Mouse (Mus musculus): ENCODE results near the gene Terf2ip. TPM values are rescaled to one million over a fixed set of nuclear protein-coding genes. Genes with fewer than 3 reads are reported as not detected.

The Terf2ip gene
- 10 to 100 TPM; 36.7 to 43.2 (median 39.2) TPM for total RNA-seq (2022)

DNA sequence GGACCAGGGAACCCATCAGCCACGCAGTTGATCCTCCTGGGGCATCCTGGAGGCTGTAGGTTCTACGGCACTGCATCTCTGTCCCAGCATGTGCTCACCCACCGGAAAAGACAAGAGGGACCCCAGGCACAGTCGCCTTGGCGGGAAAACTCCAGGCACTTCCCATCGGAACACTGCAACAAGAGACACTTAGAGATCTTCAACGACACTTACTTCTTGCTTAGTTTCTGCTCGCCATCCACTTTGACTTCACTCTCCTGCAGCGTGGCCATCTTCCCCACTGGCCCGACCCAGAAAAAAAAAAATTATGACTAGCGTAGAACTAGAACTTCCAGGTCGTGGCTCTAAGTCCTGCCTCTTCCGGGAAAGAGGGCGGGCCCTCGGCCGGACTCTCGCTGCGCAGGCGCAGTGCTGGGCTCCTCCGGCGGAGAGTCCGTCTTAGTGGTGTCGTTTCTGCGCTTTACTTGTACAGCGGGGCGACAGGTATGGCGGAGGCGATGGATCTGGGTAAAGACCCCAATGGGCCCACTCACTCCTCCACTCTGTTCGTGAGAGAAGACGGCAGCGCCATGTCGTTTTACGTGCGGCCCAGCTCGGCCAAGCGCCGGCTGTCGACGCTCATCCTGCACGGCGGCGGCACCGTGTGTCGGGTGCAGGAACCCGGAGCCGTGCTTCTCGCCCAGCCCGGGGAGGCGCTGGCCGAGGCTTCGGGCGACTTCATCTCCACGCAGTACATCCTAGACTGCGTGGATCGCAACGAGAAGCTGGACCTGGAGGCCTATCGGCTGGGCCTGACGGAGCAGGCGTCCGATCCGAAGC is at the start of gene Terf2ip, which contains the start of gene Kars:
Gene Terf2ip (plus strand): TSS at position 402 of the 819 bp plus-strand sequence.
Gene Kars (minus strand): TSS at position 327 of the 819 bp plus-strand sequence.
- peak; percentile 87 for DNase-seq (ENCODE audit: low spot score in 2 of 2)

DNA sequence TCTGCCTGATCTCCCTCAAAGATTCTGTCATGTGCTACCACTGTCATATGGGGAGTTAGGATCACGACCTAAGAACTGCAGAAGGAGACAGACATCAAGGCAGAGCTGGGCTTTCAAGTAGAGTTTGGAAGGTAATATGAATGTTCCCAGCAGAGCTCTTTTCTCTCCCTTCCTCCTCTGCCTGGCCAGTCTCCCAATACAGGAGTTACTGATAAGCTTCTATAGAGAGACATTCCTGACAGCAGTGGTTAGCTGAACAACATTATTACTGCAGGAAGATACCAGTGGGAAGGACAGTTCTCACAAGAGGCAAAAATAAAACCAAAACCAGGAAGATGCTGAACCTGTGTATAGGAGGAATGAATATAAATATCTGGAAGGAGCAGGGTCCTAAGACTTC is 48.6 kb upstream of the Terf2ip start:
- DNase-seq (ENCODE audit: low spot score in 2 of 2): no peak

DNA sequence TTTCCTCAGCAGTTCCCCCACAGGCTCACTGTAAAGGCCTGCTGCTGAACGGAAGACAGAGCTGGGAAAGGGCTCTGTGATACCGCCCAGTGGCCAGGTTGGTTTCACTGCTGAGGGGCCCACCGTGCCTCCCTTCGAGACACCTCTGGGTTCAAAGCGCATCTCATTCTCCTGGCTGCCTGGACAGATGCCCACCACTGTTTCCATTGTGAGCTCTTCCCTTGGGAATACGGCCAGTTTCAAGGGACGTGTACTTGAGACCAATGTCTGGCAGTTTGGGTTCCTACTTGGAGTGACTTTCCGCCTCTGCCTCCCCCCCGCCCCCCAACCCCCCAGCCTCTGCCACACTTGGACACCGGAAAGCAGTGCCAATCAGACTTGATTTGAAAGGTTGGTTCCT is 48.1 kb upstream of the Terf2ip start:
- DNase-seq (ENCODE audit: low spot score in 2 of 2): no peak

DNA sequence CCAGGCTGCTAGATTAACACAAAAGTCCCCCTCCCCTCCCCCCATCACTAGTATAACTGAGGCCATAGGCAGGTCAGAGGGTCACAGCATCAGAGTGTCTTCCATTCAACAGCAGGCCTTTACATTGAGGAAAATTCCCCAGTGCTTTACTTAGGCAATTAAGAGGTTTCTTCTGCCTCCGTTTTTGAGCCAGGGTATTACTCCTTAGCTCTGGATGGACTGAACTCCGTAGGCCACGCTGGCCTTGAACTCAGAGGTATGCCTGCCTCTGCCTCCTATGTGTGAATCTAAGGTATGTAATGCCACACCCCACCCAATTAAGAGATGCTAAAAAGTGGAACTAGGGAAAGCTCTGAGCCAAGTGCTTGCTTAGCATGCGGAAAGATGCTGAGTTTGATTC is 47.7 kb upstream of the Terf2ip start:
- DNase-seq (ENCODE audit: low spot score in 2 of 2): no peak

DNA sequence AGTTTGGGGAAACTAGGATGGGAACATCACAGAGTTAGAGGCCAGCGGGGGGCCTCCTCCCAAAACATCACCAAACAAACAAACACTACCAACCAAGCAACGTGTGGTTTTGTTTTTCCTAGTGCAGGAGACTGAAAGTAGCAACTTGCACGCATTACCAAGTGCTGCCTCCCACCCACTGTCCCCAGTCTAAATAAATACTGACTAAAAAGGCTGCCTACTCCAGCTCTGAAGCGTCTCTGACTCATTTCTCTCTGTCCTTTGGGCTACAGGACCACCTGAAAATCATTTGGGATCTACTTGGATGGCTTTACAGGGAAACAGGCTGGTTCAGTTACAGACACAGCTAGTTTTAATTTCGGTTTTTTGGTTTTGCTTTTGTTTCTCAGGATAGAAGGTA is 46.8 kb upstream of the Terf2ip start:
- no peak for DNase-seq (ENCODE audit: low spot score in 2 of 2)

DNA sequence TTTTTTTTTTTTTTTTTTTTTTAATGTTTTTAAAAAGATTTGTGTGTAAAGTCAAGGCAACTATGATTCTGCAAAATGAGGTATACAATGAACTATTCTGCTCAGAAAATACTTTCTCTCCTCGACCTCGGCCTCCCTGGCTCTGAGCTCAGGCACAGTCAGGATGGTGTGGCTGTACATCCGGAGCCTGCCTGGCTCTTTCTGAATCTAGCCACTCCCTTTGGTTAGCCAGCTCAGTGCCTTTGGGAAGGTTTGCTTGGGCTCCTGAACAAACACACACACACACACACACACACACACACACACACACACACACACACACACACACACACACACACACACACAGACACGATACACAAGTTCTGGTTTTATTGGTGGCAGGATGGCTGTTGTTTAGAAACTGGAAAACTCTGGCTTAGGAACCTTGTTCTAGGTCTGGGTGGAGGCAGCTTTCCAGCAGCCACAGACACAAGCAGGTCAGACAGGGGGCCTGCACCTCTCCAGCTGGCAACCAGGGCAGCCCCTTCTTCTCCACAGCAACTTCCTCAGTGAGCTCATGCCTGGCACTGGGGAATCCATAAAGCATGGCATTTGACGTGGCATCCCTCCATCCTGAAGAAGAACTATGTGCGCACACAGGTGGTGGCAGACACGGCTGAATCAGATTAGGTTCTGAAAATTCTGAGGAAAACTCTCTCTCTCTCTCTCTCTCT is 46.2 kb upstream of the Terf2ip start:
- DNase-seq (ENCODE audit: low spot score in 2 of 2): no peak

DNA sequence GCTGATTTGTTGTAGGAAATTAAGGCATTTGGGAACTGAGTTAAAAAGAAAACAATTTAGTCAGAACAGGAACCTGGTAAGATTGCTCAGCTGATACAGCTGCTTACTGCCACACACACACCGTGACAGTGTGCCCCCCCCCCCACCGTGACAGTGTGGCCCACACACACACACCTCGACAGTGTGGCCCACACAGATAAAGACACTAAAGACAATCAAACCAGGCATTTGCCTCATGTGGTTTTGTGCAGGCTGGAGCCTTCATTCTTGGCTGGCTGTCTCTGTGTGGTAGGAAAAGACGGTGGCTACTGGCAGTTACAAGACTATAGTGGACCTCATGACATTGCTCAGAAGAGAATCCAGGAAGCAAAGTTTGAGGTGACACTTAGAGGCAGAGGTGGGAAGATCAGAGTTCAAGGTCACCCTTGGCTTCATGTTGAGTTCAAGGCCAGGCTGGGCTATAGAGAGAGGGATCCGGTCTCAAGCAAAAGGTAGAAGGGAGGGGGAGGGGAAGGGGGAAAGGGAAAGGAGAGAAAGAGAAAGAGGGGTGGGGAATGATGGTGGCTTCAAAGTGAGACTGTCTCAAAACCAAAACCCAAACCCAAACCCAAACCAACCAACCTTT is 43.8 kb upstream of the Terf2ip start:
- DNase-seq (ENCODE audit: low spot score in 2 of 2): no peak

DNA sequence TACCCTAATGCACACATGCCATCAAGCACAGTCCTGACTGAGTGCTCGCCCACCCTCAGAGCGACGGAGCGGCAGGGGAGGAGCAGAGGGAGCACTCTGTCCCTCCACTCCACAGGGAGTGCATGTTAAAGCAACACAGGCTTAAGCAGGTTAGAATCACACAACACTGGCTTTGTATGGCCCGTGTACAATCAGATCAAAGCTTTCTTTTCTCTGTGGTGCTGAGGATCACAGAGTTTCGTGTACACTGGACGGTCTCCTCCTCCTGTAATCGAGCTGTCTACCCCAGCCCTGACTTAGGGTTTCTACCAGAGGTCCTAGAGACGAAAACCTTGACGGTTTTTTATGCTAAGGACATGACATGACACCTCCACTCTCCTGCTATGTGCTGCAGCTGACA is 42.7 kb upstream of the Terf2ip start:
- no peak for DNase-seq (ENCODE audit: low spot score in 2 of 2)

DNA sequence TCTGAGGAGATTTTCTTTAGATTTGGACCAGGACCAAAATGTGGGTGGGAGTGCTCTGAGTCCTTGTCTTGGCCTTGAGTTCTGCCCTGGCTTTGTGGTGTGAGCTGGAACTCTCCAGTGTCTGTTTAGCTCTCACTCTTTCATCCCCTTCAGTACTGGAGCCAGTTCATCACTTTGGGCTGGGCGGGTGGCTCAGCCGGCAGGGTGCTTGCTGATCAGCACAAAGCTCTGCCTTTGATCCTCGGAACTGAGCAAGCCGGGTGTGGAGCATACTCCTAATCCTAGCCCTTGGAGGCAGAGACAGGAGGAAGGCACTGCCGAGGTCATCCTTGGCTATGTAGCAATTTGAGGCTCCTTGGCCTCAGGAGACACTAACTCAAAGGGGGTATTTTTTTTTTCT is 42.2 kb upstream of the Terf2ip start:
- no peak for DNase-seq (ENCODE audit: low spot score in 2 of 2)

DNA sequence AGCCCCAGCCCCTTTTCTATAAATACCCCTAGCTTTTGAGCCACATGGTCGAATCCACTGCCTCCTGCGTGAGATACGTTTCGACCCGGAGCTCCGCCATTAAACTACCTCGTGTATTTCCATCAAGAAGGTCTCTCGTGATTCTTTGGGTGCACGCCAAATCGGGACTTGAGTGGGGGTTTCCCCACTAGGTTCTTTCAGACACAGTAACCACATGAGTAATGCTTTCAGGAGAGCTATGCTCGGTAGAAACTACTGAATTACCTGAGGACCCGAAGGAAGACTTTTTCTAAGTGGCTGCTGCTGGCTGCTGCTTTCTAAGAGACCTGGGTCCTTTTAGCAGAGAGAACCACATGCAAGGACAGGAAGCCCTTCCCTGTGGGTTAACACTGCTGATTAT is 37.1 kb upstream of the Terf2ip start:
- no peak for DNase-seq (ENCODE audit: low spot score in 2 of 2)

DNA sequence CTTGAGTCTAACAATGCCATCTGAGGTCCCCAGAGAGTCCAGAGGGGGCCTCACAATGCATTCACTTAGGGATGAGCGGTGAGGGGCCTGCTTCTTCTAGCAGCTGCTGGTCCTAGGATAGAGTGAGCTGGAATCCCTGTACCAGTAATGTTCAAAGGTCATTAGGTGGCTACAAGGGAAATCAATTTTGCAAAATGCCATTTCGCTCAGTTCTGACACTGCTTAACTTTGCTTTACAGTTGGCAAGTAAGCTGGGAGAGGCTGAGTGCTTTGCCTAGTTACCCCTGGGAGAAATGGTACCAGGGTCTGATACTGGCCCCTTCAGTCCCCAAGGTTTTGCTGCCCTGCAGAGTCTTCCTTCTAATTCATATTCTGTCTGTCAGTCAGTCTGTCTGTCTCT is 35.5 kb upstream of the Terf2ip start:
- DNase-seq (ENCODE audit: low spot score in 2 of 2): no peak

DNA sequence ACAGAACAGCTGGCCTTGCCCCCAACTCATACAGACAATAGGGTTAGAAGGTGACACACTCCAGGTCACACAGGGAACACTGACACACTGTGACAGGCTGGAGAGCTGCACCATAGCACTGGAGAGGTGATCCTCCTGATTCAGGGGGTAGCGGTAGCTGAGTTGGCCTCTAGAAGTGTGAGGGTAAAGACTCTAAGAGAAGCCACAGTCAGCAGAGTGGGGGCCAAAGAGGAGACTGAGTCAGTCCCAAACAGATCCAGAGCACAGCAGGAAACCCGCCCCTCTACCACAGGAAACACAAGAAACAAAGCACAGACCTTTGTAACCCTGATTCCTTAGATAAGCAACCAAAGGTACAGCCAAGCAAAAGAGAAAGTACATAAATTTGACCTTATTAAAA is 34.9 kb upstream of the Terf2ip start:
- no peak for DNase-seq (ENCODE audit: low spot score in 2 of 2)

DNA sequence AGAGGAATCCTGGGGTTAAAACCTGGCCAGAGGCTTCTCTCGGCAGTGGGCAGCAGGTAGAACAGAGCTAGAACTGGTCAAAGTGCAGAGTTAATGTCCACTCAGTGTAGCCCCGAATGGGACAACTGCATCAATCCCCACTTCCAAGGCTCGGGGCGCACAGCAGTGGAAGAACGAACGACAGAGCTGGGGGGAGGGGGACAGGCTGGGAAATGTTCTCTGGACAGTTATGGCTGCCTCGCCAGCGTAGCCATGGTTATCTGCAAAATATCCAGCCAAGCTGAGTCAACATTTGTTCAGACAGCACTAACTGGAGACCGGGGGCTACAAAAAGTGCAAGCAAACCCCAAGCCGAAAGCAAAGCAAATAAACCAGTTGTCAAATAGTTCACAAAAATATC is 33.1 kb upstream of the Terf2ip start:
- DNase-seq (ENCODE audit: low spot score in 2 of 2): no peak

DNA sequence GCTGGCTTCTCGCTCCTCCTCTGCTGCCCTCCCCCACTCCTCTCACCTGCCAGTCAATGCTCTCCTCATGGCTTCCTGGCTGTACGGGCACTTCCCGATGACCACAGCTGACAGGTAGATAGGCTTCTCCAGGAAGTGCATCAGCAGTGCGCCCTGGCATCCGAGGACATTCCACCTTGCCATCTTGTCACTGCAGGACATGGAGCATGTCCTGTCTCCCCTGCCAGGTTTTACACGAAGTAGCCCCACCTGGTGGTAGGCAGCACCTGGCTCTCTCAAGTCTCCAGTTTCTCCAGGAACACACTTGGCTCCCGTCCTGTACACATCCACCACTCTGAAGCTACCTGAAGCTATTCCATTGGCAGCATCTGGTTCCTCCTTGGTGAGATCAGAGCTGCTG is 29.1 kb upstream of the Terf2ip start:
- no peak for DNase-seq (ENCODE audit: low spot score in 2 of 2)

DNA sequence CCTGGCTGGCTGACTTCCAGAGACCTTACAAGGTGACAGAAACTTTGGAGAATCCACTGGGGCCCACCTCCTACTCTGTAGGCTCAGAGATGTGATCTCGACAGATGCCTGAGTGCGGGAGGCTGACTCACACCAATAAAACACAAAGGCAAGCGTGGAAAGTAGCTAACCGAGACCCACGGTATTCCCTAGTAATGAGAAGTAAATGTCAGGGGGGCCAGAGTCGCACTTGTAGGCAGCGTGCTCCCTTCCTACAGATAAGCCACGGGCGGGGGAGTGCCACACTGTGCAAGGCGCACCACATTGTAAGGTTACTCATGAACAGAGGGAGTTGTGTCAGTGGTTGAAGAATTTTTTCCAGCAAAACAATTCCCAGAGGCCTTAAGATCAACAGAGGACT is 26.7 kb upstream of the Terf2ip start:
- DNase-seq (ENCODE audit: low spot score in 2 of 2): no peak

DNA sequence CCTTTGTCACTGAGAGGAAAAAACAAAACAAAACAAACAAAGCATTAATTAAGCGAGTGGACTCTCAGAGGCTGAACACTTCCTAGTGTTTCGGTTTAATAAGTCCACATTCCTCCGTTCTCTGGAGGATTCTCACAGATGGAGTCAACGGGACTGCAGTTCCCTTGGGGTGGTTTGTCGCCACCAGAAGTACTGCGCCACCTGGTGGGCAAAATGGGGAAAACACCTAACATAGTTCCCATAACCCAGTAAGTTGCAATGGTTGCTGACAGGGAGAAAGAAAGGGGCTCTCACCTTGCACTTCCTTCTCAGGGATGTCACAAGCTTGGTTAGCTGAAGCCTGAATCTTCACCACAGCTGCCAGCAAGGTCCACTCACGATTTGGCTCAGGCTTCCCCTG is 21.3 kb upstream of the Terf2ip start:
- peak in 1 of 2 experiments; percentile 77 for DNase-seq (ENCODE audit: low spot score in 2 of 2)

DNA sequence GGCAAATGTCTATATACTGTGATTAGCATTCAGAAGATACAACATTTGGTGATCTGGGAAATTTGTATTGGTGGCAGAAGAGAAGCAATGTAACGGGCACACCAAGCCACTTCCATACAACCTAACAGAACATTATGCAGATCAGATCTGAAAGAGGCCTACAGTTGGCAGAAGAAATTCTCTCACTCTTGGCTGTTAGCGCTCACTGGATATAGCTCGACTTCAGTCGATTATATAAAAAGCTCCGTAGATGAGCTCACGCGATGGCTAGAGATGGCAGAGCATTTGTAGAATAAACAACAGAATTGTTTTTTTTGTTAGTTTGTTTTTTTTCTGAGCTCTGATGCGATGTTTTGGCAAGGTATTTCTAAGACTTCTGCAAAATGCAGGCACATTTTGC is 19.9 kb upstream of the Terf2ip start:
- no peak for DNase-seq (ENCODE audit: low spot score in 2 of 2)

DNA sequence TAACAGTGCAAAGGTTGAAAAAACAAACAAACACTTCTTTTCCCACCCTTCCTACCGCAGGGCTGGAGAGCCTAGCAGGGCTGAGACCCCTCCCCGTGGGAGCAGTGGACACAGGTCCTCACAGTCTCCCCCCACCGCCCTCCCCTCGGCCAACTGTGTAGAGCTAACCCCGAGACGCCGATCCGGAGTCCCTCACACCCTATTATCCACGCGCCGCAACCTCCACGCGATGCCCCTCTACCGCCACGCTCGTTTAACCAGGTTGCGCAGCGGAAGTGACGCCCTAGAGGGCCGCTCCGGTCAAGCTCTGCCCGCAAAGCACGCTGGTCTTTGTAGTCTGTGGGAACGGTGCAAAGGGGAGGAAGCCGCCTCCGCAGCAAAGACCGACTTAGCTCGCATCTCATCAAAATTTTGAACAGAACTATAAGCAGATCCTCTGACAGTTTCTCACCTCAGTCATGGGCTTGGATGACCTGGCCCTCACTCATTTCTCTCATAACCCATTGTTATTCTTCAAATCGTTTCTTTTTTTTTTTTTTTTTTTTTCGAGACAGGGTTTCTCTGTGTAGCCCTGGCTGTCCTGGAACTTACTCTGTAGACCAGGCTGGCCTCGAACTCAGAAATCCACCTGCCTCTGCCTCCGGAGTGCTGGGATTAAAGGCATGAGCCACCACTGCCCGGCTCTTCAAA is 19.0 kb upstream of the Terf2ip start, which contains the start of gene Adat1:
Gene Adat1 (minus strand): TSS at position 290 of the 690 bp plus-strand sequence.
- DNase-seq (ENCODE audit: low spot score in 2 of 2): peak; percentile 83 to 84

DNA sequence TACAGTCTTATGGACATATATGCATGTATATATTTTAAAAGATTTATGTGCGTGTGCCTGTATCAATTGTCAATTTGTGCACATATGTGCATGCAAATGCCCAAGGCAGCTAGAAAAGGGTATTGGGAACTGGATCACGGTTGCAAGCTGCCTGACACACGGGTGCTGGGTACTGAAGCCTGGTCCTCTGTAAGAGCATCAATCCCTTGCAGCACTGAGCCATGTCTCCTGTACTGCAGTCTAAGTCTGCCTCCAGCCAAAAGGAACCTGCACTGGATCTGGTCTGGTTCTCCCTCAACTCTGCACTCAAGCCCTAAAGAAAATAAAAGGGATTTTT is 18.5 kb upstream of the Terf2ip start:
- DNase-seq (ENCODE audit: low spot score in 2 of 2): no peak

DNA sequence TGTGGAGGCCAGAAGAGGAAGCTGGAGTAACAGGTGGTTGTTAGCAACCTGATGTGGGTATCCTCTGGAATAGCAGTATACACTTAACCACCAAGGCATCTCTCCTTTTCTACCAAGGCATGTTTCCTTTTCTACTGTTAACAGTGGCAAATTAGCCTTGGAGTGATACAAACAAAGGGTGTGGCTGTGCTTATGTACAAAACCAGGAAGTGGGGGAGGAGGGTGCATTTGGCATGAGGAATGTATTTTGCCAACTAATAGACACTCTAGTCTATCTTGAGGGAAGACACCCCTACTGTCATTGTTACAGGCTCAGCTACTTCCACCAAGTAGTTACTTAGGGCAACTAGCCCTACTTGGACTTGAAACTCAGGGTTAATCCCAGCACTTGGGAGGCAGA is 6.4 kb upstream of the Terf2ip start:
- DNase-seq (ENCODE audit: low spot score in 2 of 2): no peak

DNA sequence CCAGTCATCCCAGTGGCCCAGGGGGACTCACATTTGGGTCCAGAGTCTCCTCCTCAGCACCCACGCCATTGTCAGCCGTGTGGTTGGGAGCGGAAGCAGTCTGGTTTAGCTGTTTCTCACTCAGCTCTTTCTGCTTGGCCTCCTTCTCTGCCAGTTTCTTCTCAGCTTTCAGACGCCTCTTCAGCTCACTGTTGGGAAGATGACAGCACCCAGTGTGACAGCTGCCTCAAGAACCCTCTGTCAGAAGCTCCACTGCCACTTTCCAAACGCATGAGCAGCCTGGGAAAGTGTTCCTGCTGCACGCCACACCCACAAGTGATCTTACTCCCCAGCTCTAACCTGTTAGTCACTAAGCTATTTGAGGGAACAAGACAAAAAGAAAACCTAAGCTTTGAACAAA is 5.6 kb upstream of the Terf2ip start:
- peak in 1 of 2 experiments; percentile 49 for DNase-seq (ENCODE audit: low spot score in 2 of 2)

DNA sequence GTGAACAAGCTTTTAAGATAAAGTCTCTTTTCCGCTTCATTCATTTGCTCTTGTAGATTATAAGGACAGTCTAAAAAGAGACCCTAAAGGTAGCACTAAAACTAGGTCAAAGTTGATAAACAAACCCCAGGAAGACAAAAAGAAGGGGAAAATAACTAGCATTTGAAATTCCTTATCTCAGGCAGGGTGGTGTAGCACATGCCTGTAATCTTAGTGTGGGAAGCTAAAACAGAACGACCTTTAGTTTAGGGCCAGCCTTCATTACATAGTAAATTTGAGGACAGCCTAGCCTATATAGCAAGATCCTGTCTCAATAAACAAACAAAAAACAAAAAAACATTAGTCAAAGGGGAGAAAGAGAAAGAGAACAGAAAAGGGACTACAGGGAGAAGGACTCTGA is 3.5 kb upstream of the Terf2ip start:
- no peak for DNase-seq (ENCODE audit: low spot score in 2 of 2)
